Mouse (Mus musculus) heart, embryonic 11.5 days (tissue): ENCODE results near the gene Srd5a3. TPM values are rescaled to one million over a fixed set of nuclear protein-coding genes. Genes with fewer than 3 reads are reported as not detected.

Source experiments
- ATAC-seq: fragments of 200-750 bp; cut with Nextera tagmentation; replicated peaks from 2 replicates; pipeline ENCODE4 v1.8.0; 2017; ENCODE audit warnings: moderate library complexity; ENCODE audit not compliant: insufficient number of reproducible peaks, low FRiP score, low TSS enrichment
- H3K27ac ChIP-seq: fragments of 300-500 bp; sonication (generic); 2 replicates; pipeline ENCODE4 v1.5.1; 2014; ENCODE audit warnings: mild to moderate bottlenecking, low read depth, low read length
- H3K27me3 ChIP-seq: fragments of 300-500 bp; sonication (generic); 2 replicates; pipeline ENCODE4 v1.6.1; 2014; ENCODE audit warnings: mild to moderate bottlenecking, low read length, mixed read lengths; ENCODE audit not compliant: control insufficient read depth, insufficient read depth
- H3K36me3 ChIP-seq: fragments of 300-500 bp; sonication (generic); 2 replicates; pipeline ENCODE4 v1.6.1; 2014; ENCODE audit warnings: mild to moderate bottlenecking, low read length, moderate library complexity, mixed read lengths; ENCODE audit not compliant: control insufficient read depth, insufficient read depth
- H3K4me1 ChIP-seq: fragments of 300-500 bp; sonication (generic); 2 replicates; pipeline ENCODE4 v1.6.1; 2014; ENCODE audit warnings: low read length; ENCODE audit not compliant: control insufficient read depth, insufficient read depth
- H3K4me2 ChIP-seq: fragments of 300-500 bp; sonication (generic); 2 replicates; pipeline ENCODE4 v1.6.1; 2014; ENCODE audit warnings: mild to moderate bottlenecking, moderate library complexity
- H3K4me3 ChIP-seq: fragments of 300-500 bp; sonication (generic); 2 replicates; pipeline ENCODE4 v1.5.1; 2014; ENCODE audit warnings: low read depth, low read length
- H3K9ac ChIP-seq: fragments of 300-500 bp; sonication (generic); 2 replicates; pipeline ENCODE4 v1.6.1; 2014; ENCODE audit warnings: mild to moderate bottlenecking, low read depth, low read length, moderate library complexity
- H3K9me3 ChIP-seq: fragments of 300-500 bp; sonication (generic); replicated peaks from 2 replicates; pipeline ENCODE4 v1.6.1; 2016; ENCODE audit warnings: low read length; ENCODE audit not compliant: control insufficient read depth
- WGBS: fragments of 180-500 bp; shearing (Covaris S2); extraction: QIAGEN DNeasy Blood & Tissue Kit; methylation state at CpG from one replicate; pipeline ENCODE4 v1.1.7; 2014; ENCODE audit not compliant: insufficient replicate concordance; 5-methylcytosine and 5-hydroxymethylcytosine counted together
- polyA plus RNA-seq: library from polyadenylated mRNA; unstranded; fragments of >200 nt; fragmentation: Nextera tagmentation; extraction: Ambion mirVana; gene quantifications from 2 replicates; pipeline ENCODE4 v1.2.1, GENCODE M21; 2014

Srd5a3 gene
- polyA plus RNA-seq, 1 experiment from 2014 or later = 21.2 TPM

DNA sequence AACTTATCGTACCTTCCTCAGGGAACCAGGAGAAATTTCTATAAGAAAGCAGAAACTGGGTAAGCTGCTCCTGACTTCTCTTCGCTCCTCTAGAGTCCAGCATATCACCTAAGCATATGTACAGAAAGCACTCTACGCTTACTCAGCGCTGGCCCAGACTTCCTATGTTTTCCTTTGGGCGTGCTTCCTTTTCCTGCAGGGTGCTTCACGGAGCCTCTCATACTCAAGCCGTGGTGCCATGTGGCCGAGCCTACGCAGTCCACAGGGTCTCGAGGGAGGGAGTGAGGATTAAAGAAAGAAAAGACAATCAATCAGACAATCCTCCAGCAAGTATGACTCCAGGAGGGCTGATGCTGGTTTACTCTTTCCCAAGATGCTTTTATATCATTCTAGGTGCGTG lies 36.8 kb downstream of the Srd5a3 start:
- no peaks in the 10 kb centered on the region for H3K36me3 ChIP-seq
- peak overlapping the region; percentile 8; the same call in 1 of the 2 replicates for H3K4me2 ChIP-seq
- H3K27ac ChIP-seq = peak overlapping the region; percentile 46; the same call in 1 of the 2 replicates
- peaks cover 11% of the 10 kb centered on the region; the same call in 1 of the 2 replicates for H3K4me1 ChIP-seq
- H3K9ac ChIP-seq = no peak overlapping the region
- 55% methylated on average over 11 of the region's 11 CpGs for WGBS
- no peaks in the 10 kb centered on the region for H3K9me3 ChIP-seq
- ATAC-seq = no peak
- H3K27me3 ChIP-seq = no peaks in the 10 kb centered on the region
- H3K4me3 ChIP-seq = no peak overlapping the region

DNA sequence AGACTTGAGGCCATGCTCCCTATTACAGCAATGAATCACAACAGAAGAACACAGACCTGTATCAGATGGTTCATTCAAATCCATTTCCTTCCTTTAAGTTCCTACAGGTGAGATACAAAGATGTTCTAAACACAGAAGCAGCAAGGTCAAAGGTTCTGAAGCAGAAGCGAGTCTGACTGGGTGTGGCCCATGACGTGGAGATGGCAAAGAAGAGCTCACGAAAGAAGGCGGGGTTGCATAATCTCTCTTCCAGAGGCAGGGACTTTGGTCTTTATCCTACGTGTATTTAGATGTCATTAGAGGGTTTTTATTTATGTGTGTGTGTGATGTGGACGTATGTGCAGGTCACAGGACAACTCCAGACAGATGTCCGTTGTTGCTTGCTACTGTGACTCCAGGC lies 37.6 kb downstream of the Srd5a3 start:
- Histone ChIP-seq H3K4me3 (no peak overlapping the region), H3K4me1 (peaks cover 13% of the 10 kb centered on the region; the same call in 1 of the 2 replicates), H3K9ac (no peak overlapping the region), H3K27me3 (no peaks in the 10 kb centered on the region), H3K9me3 (no peaks in the 10 kb centered on the region), H3K36me3 (no peaks in the 10 kb centered on the region), H3K27ac (no peak overlapping the region), H3K4me2 (no peak overlapping the region)
- no peak for ATAC-seq
- WGBS = 73% methylated on average over 7 of the region's 7 CpGs

DNA sequence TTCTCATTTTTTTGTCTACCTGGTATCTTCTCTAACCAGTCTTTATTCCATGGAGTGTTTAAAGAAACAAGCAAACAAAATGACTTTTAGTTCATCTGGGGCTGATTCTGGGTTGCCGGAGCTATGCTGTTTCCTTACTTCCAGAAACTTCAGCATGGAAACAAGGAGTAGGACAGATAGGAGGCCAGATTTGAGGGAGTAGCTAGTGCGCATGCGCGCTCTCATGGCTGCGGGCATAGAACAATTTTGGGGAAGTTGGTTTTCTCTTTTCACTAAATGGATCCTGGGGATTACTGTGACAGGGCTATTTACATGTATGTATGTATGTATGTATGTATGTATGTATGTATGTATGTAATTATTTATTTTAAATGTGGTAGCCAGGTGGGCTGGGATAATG lies 39.1 kb downstream of the Srd5a3 start:
- H3K4me2 ChIP-seq = no peak overlapping the region
- peaks cover 17% of the 10 kb centered on the region; the same call in 1 of the 2 replicates for H3K4me1 ChIP-seq
- no peak overlapping the region for H3K9ac ChIP-seq
- no peak overlapping the region for H3K27ac ChIP-seq
- WGBS = 93% methylated on average over 5 of the region's 5 CpGs
- no peak overlapping the region for H3K4me3 ChIP-seq
- no peaks in the 10 kb centered on the region for H3K9me3 ChIP-seq
- no peaks in the 10 kb centered on the region for H3K36me3 ChIP-seq
- H3K27me3 ChIP-seq = no peaks in the 10 kb centered on the region
- ATAC-seq = no peak

DNA sequence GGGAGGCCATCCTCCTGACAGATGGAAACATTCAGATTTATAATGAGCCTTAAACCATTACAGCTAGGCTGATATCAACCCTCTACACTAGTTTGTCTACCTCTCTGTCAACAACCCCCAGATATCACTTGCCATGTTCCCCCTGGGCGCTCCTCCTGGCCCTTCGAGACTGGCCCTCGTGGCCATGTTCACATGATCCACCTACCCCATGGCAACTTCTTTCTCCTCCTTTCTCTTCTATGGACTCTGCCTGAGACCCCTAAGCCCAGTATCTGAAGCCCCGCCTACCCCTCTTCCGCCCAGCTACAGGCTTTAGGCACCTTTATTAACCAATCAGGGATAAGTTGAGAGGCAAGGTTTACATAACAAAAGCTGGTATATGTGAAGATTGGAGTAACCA lies 39.7 kb downstream of the Srd5a3 start:
- Histone ChIP-seq H3K27me3 (no peaks in the 10 kb centered on the region), H3K9me3 (no peaks in the 10 kb centered on the region), H3K36me3 (no peaks in the 10 kb centered on the region), H3K4me1 (peaks cover 17% of the 10 kb centered on the region; the same call in 1 of the 2 replicates), H3K4me2 (no peak overlapping the region), H3K4me3 (no peak overlapping the region), H3K9ac (no peak overlapping the region), H3K27ac (no peak overlapping the region)
- 71% methylated on average over 5 of the region's 5 CpGs for WGBS
- no peak for ATAC-seq

DNA sequence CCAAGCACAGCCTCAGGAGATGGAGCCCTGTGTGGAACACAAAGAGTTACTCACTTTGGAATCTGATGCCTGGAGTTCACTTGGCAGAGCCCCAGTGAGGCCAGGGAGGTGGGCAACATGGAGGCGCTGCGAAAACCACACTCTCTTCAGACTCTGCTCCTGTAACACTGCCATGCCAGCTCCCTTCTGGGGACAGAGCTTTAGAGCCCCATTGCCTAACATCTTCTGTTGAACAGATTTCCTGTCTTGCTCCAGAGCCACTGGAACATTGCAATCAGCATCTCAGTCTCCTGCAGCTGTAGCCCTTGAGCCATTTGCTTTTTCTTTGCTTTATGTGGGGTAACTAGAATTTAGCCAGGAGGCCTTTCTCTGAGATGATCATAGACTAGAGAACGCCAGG lies 42.3 kb downstream of the Srd5a3 start:
- Histone ChIP-seq H3K4me3 (no peak overlapping the region), H3K4me1 (peaks cover 23% of the 10 kb centered on the region), H3K9ac (no peak overlapping the region), H3K4me2 (no peak overlapping the region), H3K27me3 (no peaks in the 10 kb centered on the region), H3K27ac (no peak overlapping the region), H3K9me3 (no peaks in the 10 kb centered on the region), H3K36me3 (no peaks in the 10 kb centered on the region)
- ATAC-seq = no peak
- 49% methylated on average over 3 of the region's 3 CpGs for WGBS

DNA sequence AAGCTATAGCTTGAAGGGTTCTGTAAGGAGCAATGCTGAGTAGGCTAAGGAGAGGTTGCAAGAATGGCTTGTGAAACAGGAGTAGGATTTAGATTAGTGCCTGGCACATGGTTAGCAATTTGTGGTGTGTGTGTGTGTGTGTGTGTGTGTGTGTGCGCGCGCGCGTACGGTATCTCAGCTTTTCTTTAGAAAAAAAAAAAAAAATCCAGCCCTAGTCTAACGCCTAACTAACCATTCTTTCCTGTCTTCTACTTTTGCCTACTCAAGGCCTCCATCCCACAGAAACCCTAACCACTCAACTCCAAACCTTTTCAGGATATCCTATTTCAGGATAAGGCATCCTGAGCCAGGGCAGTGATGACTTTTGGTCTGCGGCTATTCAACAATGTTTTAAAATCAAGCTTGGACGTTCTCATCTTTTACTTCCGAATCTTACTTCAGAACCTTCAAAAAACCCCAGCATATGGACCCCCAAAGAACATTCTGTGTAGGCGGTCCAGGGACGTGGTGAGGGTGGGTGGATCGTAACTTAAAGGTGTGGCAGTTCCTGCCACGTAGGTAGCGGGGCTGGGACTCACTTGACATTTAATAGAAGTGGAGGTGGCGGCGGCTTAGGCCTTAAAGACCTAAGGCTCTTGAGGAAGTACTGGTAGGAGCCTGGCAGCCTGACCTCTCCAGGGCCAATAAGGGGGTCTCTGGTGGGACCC lies 43.1 kb downstream of the Srd5a3 start:
- H3K36me3 ChIP-seq = no peaks in the 10 kb centered on the region
- 38% methylated on average over 17 of the region's 17 CpGs for WGBS
- H3K9ac ChIP-seq = peak overlapping the region; percentile 96
- H3K27ac ChIP-seq = peak overlapping the region; percentile 96; the same call in 1 of the 2 replicates
- peaks cover 30% of the 10 kb centered on the region for H3K4me1 ChIP-seq
- H3K4me2 ChIP-seq = peak overlapping the region; percentile 66
- ATAC-seq = no peak; the same call in 1 of the 2 replicates
- no peaks in the 10 kb centered on the region for H3K9me3 ChIP-seq
- H3K4me3 ChIP-seq = peak overlapping the region; percentile 92
- no peaks in the 10 kb centered on the region for H3K27me3 ChIP-seq

DNA sequence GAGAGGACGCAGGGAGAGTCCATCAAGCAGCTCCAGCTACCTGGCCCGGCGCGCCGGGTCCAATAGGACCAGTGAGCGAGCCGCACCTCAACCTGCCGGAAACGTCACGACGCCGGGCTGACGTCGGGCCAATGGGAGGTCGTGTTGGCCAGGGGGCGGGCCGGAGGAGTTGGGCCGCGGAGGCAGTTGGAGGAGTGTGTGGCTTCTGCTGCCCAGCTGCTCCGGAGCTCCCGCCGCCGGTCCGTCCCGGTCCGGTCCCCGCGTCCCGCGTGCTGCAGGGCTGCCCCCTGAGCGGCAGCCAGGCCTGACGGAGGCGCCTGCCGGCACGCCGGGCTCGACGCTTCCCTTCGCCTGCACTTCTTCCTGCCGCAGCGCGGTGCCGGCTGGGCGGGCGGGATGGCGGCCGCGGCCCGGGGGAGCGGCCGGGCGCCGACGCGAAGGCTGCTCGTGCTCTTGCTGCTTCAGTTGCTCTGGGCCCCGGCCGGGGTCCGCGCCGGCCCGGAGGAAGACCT lies 43.7 kb downstream of the Srd5a3 start, which contains the start of gene Tmem165:
Tmem165 (plus strand) TSS at position 131 of the 512 bp plus-strand sequence.
- WGBS = 1% methylated on average over 46 of the region's 62 CpGs
- H3K27me3 ChIP-seq = no peaks in the 10 kb centered on the region
- H3K4me2 ChIP-seq = peak within 1 kb of the TSS; percentile 66
- no peaks in the 10 kb centered on the region for H3K36me3 ChIP-seq
- H3K9me3 ChIP-seq = no peaks in the 10 kb centered on the region
- H3K4me3 ChIP-seq = peak within 1 kb of the TSS; percentile 92
- H3K4me1 ChIP-seq = peaks cover 30% of the 10 kb centered on the region
- H3K27ac ChIP-seq = peak within 1 kb of the TSS; percentile 96
- H3K9ac ChIP-seq = peak within 1 kb of the TSS; percentile 96
- peak; percentile 93 for ATAC-seq

DNA sequence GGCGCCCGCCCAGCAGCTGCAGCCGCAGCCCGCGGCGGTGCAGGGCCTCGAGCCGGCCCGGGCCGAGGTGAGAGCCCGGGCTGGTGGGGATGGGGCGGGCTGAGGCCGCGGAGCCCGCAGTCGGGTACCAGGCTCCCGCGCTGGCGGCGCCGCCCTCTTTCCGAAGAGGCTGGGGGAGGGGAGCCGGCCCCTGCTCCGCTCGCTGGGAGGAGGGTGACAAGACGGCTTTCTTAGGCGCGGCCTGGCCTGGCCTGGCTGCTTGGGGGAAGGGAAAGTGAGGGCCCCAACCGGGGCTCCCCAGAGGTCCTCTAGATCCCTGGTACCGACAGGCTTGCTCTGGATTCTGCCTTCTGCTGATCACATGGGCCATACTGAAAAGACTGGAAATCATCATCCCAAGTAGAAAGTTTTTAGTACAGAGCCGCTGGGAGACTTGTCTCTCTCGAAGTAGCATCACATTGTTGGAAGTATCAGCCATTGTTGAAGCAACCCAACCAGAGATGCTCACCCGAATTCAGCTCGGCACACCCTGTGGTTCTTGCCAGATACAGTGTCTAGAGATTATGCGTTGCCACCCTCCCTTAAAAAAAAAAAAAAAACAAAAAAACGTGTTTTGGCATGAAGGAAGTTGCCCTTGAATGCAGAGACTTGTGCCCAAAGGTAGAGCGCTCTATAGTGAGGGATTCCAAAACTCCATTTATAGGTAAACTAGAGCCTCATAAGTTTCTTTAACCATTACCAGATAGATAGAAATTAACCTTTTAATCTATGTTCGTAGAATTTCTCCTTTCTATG lies 44.4 kb downstream of the Srd5a3 start:
- Histone ChIP-seq H3K4me1 (peaks cover 35% of the 10 kb centered on the region), H3K9ac (peak overlapping the region; percentile 96), H3K9me3 (no peaks in the 10 kb centered on the region), H3K36me3 (no peaks in the 10 kb centered on the region), H3K27me3 (no peaks in the 10 kb centered on the region), H3K4me2 (peak overlapping the region; percentile 66), H3K27ac (peak overlapping the region; percentile 96), H3K4me3 (peak overlapping the region; percentile 92)
- peak; percentile 88 for ATAC-seq
- WGBS = 5% methylated on average over 29 of the region's 38 CpGs
